Mouse (Mus musculus): ENCODE results near the gene Brap.
A peak's percentile ranks its signal among the peaks of the same experiment; 100 is the strongest.
"Not testable (repeated sequence)": the region's sequence is repeated elsewhere in the genome, so short reads cannot be mapped to it uniquely, and the experiment has no call there.

Brap gene

DNA sequence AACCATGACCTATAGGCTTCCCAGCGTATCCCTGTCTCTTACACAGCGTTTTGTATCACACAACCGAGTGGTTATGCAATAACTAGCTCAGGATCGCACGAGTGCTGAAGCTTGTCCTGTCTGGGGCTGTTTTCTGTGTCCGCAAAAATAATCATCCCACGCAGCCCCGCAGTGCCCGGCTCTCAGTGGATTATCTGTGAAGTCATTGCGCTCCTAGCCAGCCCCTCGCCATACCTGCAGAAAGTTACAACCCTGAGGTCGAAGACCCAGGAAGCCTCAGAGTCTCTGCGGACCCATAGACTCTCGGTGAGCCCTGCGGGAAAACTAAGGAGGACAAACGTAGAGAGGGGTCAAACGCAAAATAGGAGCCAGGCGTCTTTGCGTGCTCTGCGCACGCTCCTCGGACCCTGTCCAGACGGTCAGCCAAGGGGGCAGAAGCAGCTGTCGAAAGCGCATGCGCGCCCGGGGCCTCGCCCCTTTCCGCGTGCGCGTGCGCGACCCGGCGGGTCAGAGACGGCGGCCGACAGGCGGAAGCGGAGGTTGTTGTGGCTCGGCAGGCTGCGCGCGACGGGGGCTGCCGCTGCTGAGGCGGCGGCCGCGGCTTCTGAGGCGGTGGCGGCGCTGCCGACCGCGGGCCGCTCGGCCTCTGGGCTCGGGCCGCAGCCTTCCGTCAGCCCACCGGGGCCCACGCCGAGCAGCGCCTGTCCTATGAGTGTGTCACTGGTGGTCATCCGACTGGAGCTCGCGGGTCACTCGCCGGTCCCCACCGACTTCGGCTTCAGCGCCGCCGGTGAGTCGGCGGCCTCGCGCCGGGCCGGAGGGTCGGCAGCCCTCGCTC, at the start of gene Brap, which contains the start of gene Acad10:
Gene Brap, plus strand, starts transcription at position 505 of the 838 bp plus-strand sequence.
Gene Acad10, minus strand, starts transcription at position 456 of the 838 bp plus-strand sequence.
- peak; percentile 95 for DNase-seq (ENCODE audit: low spot score)

DNA sequence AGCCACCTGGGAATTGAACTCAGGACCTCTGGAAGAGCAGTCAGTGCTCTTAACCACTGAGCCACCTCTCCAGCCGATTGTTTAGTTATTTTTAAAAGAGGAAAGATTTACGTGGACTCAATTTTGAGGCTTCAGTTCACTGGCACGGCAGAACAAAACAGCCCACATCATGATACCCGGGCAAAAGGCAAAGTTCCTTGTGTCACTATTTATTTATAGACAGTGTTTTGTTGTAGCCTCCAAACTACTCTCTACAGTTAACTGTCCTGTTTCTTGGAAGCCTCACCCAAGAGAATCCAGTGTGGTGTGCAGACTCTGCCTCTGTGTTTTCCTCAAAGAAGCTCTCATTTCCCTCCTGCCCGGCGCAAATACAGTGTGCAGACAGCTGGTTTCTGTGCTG, 48.3 kb upstream of the Brap start:
- no peak for DNase-seq (ENCODE audit: low spot score)

DNA sequence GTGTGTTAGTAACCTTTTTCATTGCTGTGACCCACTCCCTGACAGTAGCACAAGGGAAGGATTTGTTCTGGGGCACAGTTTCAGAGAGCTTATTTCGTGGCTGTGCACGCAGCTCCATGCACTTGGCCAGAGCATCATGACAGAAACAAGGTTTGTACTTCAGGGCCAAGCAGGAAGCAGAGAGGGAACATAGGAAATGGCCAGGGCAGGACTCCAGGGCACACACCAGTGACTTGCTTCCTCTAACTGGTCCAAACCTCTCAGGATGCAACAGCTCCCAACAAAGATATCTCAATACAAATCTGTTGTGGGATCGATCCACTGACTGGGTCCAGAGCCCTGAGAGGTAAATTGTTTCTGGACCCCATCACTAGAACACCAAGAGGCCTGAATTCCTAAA, 45.4 kb upstream of the Brap start:
- not testable (repeated sequence) for DNase-seq (ENCODE audit: low spot score)

DNA sequence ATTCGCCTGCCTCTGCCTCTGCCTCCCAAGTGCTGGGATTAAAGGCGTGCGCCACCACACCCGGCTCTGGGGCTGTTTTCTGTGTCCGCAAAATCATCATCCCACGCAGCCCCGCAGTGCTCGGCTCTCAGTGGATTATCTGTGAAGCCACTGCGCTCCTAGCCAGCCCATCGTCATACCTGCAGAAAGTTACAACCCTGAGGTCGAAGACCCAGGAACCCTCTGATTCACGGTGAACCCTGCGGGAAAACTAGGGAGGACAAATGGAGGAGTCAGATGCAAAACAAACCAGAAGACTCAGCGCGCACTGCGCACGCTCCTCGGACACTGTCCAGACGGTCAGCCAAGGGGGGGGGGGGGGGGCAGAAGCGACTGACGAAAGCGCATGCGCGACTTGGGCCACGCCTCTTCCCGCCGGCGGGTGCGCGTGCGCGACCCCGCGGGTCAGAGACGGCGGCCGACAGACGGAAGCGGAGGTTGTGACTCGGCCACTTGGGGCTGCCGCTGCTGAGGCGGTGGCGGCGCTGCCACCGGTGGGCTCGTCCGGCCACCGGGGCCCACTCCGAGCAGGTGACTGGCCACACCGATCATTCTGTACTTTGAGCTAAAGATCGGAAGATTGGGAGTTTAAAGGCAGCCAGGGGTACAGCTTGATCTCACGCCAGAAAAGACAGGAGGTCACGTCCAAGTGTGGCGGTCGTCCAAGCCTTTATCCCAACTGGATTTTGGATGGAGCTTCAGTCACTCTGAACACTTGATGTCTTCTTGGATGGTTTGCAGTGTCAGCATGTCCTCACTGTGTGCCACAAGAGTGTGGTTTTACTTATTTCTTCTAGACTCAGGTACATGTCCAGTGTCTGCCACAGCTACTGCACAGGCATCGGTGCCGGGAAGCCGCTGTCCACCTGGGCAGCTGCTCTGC, 41.5 kb upstream of the Brap start, which contains the start of gene Acad12:
Gene Acad12, minus strand, starts transcription at position 347 of the 922 bp plus-strand sequence.
- DNase-seq (ENCODE audit: low spot score), result peak; percentile 54

DNA sequence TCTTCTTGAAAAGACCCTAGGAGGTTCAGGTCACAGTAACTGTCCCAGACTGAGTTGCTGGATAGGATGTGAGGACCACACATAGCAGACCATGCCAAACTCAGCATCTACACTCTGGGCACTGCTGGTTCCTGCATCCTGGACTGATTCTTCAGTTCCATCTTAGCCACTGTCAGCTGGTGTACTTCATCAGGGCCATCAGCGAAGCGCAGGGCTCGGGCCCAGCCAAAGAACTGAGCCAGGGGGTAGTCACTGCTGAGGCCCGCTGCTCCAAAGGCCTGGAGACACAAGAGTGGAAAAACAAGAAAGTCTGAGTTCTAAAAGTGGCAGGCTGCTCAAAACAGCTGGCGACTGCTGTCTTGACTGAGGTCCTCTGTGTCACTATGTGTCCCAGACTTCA, 39.3 kb upstream of the Brap start:
- no peak for DNase-seq (ENCODE audit: low spot score)

DNA sequence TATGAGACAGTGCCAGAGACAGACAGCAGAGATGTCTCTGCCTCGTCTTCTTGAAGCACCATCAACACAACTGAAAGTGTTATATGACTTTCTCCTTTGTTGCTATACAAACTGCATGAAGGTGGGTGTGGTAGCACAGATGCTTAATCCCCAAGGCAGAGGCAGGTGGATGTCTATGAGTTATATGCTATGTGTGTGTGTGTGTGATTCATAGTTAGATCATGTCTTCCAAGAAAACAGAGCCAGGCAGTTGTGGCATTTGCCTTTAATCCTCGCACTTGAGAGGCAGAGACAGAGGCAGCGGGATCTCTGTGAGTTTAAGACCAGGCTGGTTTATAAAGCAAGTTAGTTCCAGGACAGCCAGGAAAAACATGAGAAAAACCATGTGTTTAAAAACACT, 37.1 kb upstream of the Brap start:
- DNase-seq (ENCODE audit: low spot score), result no peak

DNA sequence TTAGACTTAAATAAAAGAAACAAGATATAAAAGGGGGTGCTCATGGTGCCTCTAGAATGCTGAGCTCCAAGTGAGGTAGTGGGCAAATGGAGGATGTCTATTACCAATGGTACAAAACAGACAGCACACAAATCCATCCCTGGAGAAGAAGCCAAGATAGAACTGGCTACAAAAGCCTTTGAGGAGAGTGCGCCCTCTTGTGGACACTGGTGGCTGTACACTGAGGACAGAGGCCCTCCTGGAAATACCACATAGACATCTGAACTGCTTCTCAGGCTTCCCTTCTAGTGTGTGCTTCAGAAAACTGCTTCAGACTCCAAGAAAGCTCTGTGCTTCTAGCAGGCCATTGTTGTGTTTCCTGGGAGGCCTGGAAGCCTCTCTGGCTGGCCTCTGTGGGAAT, 32.5 kb upstream of the Brap start:
- DNase-seq (ENCODE audit: low spot score), result peak; percentile 53

DNA sequence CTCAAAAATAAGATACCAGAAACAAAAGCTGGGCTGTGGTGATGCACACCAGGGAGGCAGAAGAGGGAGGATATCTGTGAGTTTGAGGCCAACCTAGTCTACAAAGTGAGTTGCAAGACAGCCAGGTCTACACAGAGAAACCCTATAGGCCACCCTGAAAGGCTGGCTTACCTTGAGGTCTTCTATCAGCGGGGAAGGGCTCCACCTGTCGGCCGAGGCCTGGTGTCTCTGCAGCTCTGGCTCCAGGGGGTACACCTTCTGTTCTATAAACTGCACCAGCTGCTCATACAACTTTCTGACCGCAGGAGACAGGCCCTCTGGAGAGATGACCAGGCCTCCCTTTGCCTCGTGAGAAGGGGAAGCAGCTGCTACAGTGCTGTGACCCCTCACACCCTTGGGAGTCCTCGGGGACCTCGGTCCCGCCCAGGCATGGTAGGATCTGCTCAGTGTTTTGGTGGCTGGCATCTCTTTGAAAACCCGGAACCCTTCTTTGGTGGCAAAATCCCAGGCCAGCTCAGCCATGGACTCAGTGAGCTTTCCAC, 29.2 kb upstream of the Brap start:
- not testable (repeated sequence) for DNase-seq (ENCODE audit: low spot score)

DNA sequence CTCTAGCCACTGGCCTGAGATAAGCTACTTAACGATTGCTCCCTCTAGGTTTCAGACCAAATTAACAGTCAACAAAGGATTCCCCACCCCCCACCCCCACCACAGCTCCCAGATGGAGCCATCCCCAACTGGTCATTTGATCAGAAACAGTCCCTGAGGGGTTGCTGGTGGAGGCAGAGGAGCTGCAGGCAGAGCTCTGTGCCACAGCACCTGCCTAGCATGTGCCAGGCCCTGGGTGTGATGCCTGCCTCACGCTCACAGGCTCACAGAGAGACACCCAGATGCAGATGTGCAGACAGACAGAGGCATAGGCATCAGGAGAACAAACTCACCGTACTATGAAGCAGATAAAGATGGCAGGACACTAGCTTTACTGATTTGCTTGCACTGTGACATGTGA, 27.6 kb upstream of the Brap start:
- DNase-seq (ENCODE audit: low spot score), result no peak

DNA sequence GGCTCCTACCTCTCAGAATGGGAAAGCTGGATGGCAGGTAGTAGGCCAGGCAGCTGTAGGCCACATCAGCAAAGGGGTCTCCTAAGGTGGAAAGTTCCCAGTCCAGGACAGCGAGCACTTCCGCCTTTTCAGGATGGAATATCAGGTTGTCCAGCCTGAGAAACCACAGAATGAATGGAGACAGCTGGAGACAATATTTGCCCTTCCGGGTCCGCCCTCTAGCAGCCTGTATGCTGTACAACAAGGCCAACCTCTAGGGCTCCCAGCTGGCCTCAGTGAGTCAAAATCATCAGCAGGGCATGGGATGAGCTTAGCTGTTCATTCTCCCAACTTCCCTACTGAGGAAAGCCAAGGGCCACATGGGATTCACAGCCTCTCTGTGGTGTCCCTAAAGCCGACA, 25.7 kb upstream of the Brap start:
- no peak for DNase-seq (ENCODE audit: low spot score)

DNA sequence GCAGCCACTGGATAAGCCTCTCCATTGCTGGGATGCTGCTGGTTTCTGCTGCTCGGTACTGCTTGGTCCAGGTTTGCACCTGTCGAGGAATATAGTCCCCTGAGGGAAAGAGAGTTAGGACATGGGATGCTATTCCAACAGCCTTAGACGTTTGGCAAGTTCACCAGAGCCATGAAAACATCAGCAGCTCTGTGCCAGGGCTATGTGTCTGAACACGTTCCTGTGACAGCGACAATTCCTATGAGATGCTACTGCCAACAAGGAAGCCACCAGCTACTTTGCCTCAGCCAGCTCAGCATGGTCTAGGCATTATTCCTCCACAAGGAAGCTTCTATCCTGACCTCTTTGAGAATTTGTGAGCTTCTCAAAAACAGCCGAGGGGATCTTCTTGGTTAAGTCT, 23.1 kb upstream of the Brap start:
- DNase-seq (ENCODE audit: low spot score), result no peak

DNA sequence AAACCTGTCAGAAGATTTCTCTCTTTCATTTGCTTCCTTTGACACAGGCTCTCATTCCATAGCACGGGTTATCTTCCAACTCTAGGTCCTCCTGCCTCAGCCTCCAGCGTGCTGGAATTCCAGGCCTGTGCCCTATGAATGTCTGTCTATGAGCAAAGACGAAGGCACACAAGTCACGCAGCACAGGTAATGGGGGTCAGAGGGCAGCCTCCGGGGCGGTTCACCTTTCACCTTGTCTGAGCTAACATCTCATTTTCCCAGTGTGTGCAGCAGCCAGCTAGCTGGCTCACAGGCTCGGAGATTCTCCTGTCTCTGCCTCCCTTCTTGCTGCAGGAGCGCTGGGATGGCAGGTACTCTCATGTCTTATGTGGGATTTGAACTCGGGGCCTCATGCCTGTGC, 20.8 kb upstream of the Brap start:
- DNase-seq (ENCODE audit: low spot score), result no peak

DNA sequence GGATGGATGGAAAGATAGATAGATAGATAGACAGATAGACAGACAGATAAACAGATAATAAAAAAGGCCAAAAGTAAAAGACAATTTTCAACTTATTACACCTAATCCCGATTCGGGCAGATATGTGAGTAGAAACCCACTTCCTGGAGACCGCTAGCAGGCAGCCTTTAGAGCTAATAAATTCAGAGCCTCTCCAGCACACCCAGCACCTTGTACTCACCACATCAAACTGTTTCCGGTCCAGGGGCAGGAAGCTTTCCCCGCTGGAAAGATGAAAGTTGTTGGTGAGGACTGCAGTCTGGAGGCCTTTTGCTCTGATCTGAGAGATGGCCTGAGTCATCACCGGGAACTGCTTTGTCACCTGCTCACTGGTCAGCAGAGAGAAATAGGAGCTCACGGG, 11.2 kb upstream of the Brap start:
- no peak for DNase-seq (ENCODE audit: low spot score)

DNA sequence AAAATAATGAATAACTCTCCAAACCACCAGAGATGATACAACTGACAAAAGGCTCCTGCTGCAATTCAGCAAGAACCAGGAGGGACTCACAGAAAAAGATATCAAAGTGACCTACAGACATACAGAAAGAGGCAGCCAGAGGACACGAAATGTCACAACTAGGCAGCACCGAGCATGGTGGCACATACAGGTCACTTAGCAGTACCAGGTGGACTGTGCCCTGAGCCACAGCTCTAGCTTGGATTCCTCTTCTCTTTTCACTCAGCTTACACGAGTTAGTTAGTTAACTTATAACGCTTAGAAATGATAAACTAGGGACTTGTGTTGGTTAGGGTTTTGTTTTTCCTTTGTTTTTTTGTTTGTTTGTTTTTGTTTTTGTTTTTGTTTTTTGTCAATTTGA, 5.8 kb upstream of the Brap start:
- DNase-seq (ENCODE audit: low spot score), result no peak

DNA sequence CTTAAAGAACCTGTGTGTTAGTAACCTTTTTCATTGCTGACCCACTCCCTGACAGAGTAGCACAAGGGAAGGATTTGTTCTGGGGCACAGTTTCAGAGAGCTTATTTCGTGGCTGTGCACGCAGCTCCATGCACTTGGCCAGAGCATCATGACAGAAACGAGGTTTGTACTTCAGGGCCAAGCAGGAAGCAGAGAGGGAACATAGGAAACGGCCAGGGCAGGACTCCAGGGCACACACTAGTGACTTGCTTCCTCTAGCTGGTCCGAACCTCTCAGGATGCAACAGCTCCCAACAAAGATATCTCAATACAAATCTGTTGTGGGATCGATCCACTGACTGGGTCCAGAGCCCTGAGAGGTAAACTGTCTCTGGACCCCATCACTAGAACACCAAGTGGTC, 3.5 kb upstream of the Brap start:
- DNase-seq (ENCODE audit: low spot score), result not testable (repeated sequence)

DNA sequence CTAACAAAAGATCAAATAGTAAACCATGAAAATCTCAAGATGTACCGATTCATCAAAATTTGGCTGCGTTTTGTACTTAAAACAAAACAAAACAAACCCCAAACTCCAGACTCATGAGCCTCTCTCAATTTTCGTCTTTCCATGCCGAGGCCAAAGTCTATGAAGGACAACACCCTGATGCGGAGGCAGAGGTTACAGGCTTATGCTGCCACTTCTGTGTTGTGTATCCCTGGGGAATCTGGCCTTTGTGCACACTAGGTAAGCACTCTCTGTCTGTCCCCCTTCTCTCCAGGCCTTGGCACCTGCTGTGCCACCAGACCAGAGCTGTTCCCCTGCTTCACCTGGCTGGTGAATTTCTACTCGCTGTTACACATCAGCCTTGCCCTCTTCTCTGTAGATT, 2.7 kb upstream of the Brap start:
- not testable (repeated sequence) for DNase-seq (ENCODE audit: low spot score)

DNA sequence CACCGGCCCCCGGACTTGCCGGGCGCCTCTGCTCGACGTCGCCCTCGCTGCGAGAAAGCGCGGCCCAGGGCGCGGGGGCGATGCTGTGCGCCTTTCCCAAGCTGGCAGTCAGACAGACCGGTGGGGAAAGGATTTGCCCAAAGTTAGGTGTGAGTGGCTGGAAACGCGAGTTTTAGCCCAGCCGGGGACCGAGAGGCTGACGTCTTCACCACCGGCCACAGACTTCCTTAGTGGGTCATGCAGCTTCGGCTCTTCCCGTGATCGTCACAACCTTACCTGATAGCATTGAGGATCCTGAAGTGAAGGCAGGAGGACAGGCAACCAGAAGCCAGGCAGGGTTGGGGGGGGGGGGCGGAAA, 513 bp downstream of the Brap start:
- no peak for DNase-seq (ENCODE audit: low spot score)

DNA sequence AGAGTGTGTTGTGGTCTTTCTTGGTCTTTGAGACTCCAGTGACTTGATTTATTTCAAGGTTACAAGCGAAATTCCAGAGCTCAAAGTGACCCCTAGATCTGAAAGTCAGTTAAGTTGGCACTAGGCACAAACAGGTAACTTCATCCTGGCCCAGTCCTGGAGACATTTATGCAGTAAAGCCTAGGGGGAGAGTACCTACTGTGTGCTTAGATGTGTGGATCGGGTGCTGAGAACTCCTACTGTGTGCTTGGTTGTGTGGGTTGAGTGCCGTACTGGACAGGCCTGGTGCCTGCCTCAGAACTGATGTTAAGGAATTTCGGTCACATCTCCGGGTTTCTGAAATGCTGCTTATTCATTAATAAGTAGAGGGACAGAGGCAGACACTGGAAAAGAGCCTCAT, 1.1 kb downstream of the Brap start:
- DNase-seq (ENCODE audit: low spot score), result no peak

DNA sequence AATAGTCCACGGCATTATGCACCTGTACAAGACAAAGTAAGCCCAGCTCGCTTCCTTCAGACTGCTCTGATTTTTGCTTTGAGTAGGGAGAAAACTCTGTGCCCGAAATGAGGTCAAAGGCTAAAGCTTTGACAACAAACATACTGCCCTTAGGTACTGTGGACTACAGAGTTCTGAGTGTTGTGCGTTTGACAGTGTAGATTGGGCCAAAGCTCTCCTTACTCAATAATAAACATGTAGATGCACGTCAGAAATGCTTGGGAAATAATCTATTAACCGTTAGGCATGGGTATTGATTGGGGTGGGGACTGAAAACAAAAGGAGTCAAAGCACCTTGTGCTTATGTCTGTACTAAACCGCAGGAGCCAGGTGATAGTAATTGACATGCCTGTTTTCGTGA, 3.1 kb downstream of the Brap start:
- no peak for DNase-seq (ENCODE audit: low spot score)

DNA sequence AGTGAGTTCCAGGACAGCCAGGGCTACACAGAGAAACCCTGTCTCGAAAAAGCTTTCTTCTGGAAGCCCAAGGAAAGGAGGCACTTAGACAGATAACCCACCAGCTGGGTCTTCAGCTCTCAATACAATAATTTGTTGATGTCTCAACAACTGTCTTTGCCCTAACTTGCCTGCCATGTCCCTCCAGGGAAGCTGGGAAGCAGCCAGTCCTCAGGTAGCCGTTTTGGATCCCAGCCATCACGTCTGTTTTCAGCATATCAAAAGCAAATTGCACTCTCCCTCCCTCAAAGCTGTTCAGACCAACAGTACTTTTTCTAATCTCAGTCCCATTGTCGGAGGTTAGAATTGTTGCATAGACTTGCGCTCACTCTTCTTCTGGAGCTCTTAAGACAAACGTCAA, 3.7 kb downstream of the Brap start:
- no peak for DNase-seq (ENCODE audit: low spot score)

DNA sequence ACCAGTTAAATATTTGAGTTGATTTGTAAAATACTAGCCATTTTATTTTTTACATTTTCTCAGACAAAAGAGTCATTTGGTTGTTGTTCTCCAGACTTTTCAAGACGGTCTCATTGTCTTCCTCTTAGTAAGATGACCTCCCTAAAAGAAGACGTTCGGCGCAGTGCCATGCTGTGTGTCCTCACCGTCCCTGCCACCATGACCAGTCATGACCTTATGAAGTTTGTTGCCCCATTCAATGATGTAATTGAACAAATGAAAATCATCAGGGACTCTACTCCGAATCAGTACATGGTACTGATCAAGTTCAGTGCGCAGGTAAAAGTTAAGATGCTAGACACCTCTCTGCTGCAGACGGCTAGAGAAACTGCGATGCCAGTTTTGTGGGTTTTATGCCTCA, 4.6 kb downstream of the Brap start:
- no peak for DNase-seq (ENCODE audit: low spot score)

DNA sequence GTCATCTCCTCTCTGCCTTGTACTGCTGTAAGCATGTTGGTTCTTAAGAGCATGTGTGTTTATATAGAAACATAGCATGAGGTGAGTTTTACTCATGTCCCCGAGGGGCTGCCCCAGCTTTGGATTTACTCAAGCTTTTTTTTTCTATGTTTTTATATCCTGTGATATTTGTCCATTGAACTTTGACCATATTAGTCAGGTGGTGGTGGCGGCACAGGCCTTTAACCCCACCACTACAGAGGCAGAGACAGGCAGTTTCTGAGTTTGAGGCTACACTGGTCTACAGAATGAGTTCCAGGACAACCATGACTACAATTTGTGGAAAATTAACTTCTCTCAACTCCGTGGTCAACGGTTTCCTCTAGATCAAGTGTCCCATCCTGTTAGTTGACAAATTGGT, 6.7 kb downstream of the Brap start:
- DNase-seq (ENCODE audit: low spot score), result no peak

DNA sequence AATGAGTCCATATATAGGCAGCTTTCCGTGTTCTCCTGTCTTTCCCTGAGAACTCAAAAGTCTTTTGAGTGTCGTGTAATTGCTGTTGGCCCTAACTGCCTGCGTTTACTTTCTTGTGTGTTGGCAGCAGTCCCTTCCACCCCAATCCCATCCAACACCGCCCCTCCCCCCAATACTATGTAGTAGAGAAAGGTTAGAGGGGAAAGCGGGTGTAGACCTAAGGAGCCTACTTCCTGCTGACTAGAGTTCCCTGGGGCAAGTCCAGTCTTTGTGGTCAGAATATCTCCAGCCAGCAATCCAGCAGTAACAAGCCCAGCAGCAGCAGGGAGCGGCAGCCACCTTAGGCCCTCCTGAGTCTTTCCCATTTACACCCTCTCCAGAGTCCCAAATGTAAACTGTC, 8.0 kb downstream of the Brap start:
- DNase-seq (ENCODE audit: low spot score), result no peak
